In the genomic region with DNA sequence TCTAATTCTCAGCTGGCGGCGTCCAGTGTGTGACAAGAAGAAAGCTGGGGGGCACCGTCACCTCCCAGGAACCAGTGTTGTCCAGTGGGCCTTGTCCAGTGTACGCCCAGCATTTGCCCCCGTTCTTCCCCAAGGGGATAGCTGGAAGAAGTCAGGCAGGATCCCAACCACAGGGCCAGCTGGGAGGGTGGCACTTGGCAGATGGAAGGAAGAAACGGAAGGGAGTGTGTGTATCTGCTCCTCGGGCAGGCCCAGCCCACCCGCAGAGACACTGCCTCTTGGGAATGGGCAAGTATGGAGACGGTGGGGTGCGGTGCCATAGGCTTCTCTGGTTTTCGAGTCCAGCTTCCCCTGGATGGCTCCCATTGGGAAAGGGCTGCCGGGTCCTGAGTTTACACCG, we compare ENCODE assay signal across 36 mouse cellular contexts. TPM values are rescaled to one million over a fixed set of nuclear protein-coding genes. Genes with fewer than 3 reads are reported as not detected.
DNase-seq lines count a peak whose midpoint lies in the region; ATAC-seq and TF ChIP-seq lines count a peak whose summit lies in the region.
"Had no signal": no experiment of that assay in that cellular context is flagged by ENCODE, and none has a peak within 500 bp of the region (broad histone marks: within the 10 kb centered on the region; RNA-seq: fewer than 3 reads in every experiment).

No protein-coding gene starts in this region.

- H3K4me2 ChIP-seq in hindbrain, postnatal 0 days (ENCODE audit: low read depth, low read length), result no peak overlapping the region
- H3K4me2 ChIP-seq in midbrain, embryonic 13.5 days (replicated peaks), result no peak overlapping the region
- no peak overlapping the region for H3K4me2 ChIP-seq in midbrain, embryonic 16.5 days (ENCODE audit: low read length)
- H3K4me2 ChIP-seq: heart, embryonic 13.5 days had no signal

- no peak overlapping the region for H3K4me3 ChIP-seq in hindbrain, embryonic 10.5 days
- no peak overlapping the region for H3K4me3 ChIP-seq in hindbrain, postnatal 0 days (ENCODE audit: low read length)
- H3K4me3 ChIP-seq in midbrain, embryonic 13.5 days (replicated peaks), result no peak overlapping the region
- H3K4me3 ChIP-seq in midbrain, embryonic 16.5 days (ENCODE audit: low read depth, low read length), result no peak overlapping the region
- H3K4me3 ChIP-seq: gastrocnemius, adult 2 months; heart, adult 2 months; heart, embryonic 10.5 days; heart, embryonic 13.5 days had no signal

- no peak overlapping the region for H3K9ac ChIP-seq in hindbrain, postnatal 0 days (replicated peaks; ENCODE audit: low read length)
- 0 out of 2 replicates have a peak overlapping the region, but pooled peaks have one; percentile 14 for H3K9ac ChIP-seq in midbrain, embryonic 13.5 days (replicated peaks)
- no peak overlapping the region for H3K9ac ChIP-seq in midbrain, embryonic 16.5 days (ENCODE audit: low read depth, low read length)
- H3K9ac ChIP-seq: forebrain, postnatal 0 days; heart, embryonic 13.5 days had no signal

- no peak for DNase-seq in hindbrain, embryonic 10.5 days (ENCODE audit: low spot score)
- DNase-seq in hindbrain, postnatal 0 days (ENCODE audit: low spot score), result no peak
- peak; percentile 15 for DNase-seq in kidney, postnatal 10 days
- no peak for DNase-seq in kidney, postnatal 4 days
- DNase-seq in ZHBTc4 (ENCODE audit: low read depth, low spot score), result peak; percentile 36
- DNase-seq in left cerebral cortex, adult 8-10 months (ENCODE audit: low spot score in 2 of 2), result no peak
- DNase-seq: adrenal gland, adult 8-10 months; adrenal gland, postnatal 25 days; B cell, adult 2 months; cerebellum, adult 18-20 months; cerebellum, adult 9-10 months; cerebellum, postnatal 14 days; forebrain, postnatal 0 days; gastrocnemius, adult 2 months; gastrocnemius, postnatal 14 days; heart, postnatal 14 days; heart, postnatal 4 days; kidney, adult 18-20 months had no signal

- WGBS in hindbrain, embryonic 10.5 days, result 90% methylated on average over 13 of the region's 13 CpGs
- WGBS in hindbrain, postnatal 0 days, result 76% methylated on average over 13 of the region's 13 CpGs
- WGBS in midbrain, embryonic 13.5 days, result 87% methylated on average over 13 of the region's 13 CpGs
- 87% methylated on average over 13 of the region's 13 CpGs for WGBS in midbrain, embryonic 16.5 days

- TF ChIP-seq CTCF in hindbrain, postnatal 0 days (IDR thresholded peaks at IDR 0.05; ENCODE audit: low read depth), result no peak

- H3K4me1 ChIP-seq in hindbrain, embryonic 10.5 days (replicated peaks), result peaks cover 26% of the 10 kb centered on the region
- peaks cover 5% of the 10 kb centered on the region; the same call in 1 of the 2 replicates for H3K4me1 ChIP-seq in hindbrain, postnatal 0 days (ENCODE audit: insufficient read depth, low read length)
- H3K4me1 ChIP-seq in midbrain, embryonic 13.5 days (replicated peaks), result peaks cover 24% of the 10 kb centered on the region
- peaks cover 12% of the 10 kb centered on the region for H3K4me1 ChIP-seq in midbrain, embryonic 16.5 days (ENCODE audit: control insufficient read depth, insufficient read depth, low read length)
- H3K4me1 ChIP-seq: heart, embryonic 10.5 days; heart, embryonic 13.5 days had no signal

- H3K36me3 ChIP-seq in hindbrain, embryonic 10.5 days, result peaks cover 79% of the 10 kb centered on the region
- peaks cover 50% of the 10 kb centered on the region for H3K36me3 ChIP-seq in hindbrain, postnatal 0 days (ENCODE audit: insufficient read depth, low read length)
- H3K36me3 ChIP-seq in midbrain, embryonic 13.5 days, result peaks cover 71% of the 10 kb centered on the region
- H3K36me3 ChIP-seq in midbrain, embryonic 16.5 days (ENCODE audit: control insufficient read depth, insufficient read depth, low read length), result peaks cover 46% of the 10 kb centered on the region
- H3K36me3 ChIP-seq: G1E had no signal

- ATAC-seq in hindbrain, postnatal 0 days, result no peak
- no peak for ATAC-seq in midbrain, embryonic 13.5 days
- ATAC-seq in midbrain, embryonic 16.5 days, result no peak
- ATAC-seq: activated CD4-positive, CD25-positive, alpha-beta regulatory T cell, adult 4 months; forebrain, embryonic 14.5 days; forebrain, postnatal 0 days; hindbrain, embryonic 16.5 days; inflammation-experienced regulatory T-cells, adult 6 months; intestine, embryonic 16.5 days had no signal

- H3K9me3 ChIP-seq in hindbrain, embryonic 10.5 days, result no peaks in the 10 kb centered on the region
- H3K9me3 ChIP-seq in hindbrain, postnatal 0 days (ENCODE audit: low read length), result no peaks in the 10 kb centered on the region
- H3K9me3 ChIP-seq in midbrain, embryonic 13.5 days, result no peaks in the 10 kb centered on the region
- H3K9me3 ChIP-seq in midbrain, embryonic 16.5 days (replicated peaks; ENCODE audit: control insufficient read depth, low read length, poor library complexity, severe bottlenecking), result no peaks in the 10 kb centered on the region
- H3K9me3 ChIP-seq: G1E; heart, embryonic 10.5 days; heart, embryonic 13.5 days had no signal

- H3K27me3 ChIP-seq in hindbrain, embryonic 10.5 days (ENCODE audit: insufficient read depth, poor library complexity, severe bottlenecking), result no peaks in the 10 kb centered on the region
- H3K27me3 ChIP-seq in hindbrain, postnatal 0 days (ENCODE audit: insufficient read depth, low read length), result no peaks in the 10 kb centered on the region
- H3K27me3 ChIP-seq in midbrain, embryonic 13.5 days, result no peaks in the 10 kb centered on the region
- no peaks in the 10 kb centered on the region for H3K27me3 ChIP-seq in midbrain, embryonic 16.5 days (ENCODE audit: control insufficient read depth, insufficient read depth, low read depth, low read length)
- H3K27me3 ChIP-seq: CH12.LX; heart, embryonic 13.5 days had no signal

- 0 out of 2 replicates have a peak overlapping the region, but pooled peaks have one; percentile 29 for H3K27ac ChIP-seq in hindbrain, embryonic 10.5 days
- H3K27ac ChIP-seq in hindbrain, postnatal 0 days, result no peak overlapping the region
- H3K27ac ChIP-seq in midbrain, embryonic 13.5 days, result no peak overlapping the region
- H3K27ac ChIP-seq in midbrain, embryonic 16.5 days (ENCODE audit: low read length), result no peak overlapping the region
- H3K27ac ChIP-seq: gastrocnemius, adult 2 months; heart, adult 2 months; heart, embryonic 10.5 days; heart, embryonic 13.5 days had no signal

RNA-seq across cellular contexts. Expression of gene Gtf2h4, which starts 8.4 kb away (rescaled TPM):
- polyA plus RNA-seq in hindbrain, embryonic 10.5 days (2016; fragmentation: Nextera tagmentation; extraction: Ambion mirVana), result 45.7 and 56.5 TPM in 2 replicates
- total RNA-seq in hindbrain, postnatal 0 days (2014; rRNA removed), result 26.1 and 27.2 TPM in 2 replicates
- polyA plus RNA-seq in hindbrain, postnatal 0 days (2015; fragmentation: Nextera tagmentation; extraction: Ambion mirVana), result 18.6 and 21.3 TPM in 2 replicates
- polyA plus RNA-seq in midbrain, embryonic 13.5 days (2015; fragmentation: Nextera tagmentation; extraction: Ambion mirVana), result 31.5 and 32.0 TPM in 2 replicates
- polyA plus RNA-seq in midbrain, embryonic 16.5 days (2015; fragmentation: Nextera tagmentation; extraction: Ambion mirVana), result 26.5 and 27.3 TPM in 2 replicates
- total RNA-seq in left cerebral cortex, adult 8-10 months (2022), result 10 to 100 TPM; 27.6 to 36.9 (median 31.2) TPM

RNA-seq across cellular contexts. Expression of gene Vars2, which starts 14.6 kb away (rescaled TPM):
- 16.7 and 17.4 TPM in 2 replicates for polyA plus RNA-seq in hindbrain, embryonic 10.5 days (2016; fragmentation: Nextera tagmentation; extraction: Ambion mirVana)
- 37.3 and 46.8 TPM in 2 replicates for total RNA-seq in hindbrain, postnatal 0 days (2014; rRNA removed)
- 12.6 and 14.8 TPM in 2 replicates for polyA plus RNA-seq in hindbrain, postnatal 0 days (2015; fragmentation: Nextera tagmentation; extraction: Ambion mirVana)
- polyA plus RNA-seq in midbrain, embryonic 13.5 days (2015; fragmentation: Nextera tagmentation; extraction: Ambion mirVana), result 13.0 and 15.1 TPM in 2 replicates
- polyA plus RNA-seq in midbrain, embryonic 16.5 days (2015; fragmentation: Nextera tagmentation; extraction: Ambion mirVana), result 15.1 and 15.3 TPM in 2 replicates
- total RNA-seq in left cerebral cortex, adult 8-10 months (2022), result 10 to 100 TPM; 28.3 to 41.6 (median 38.0) TPM

RNA-seq across cellular contexts. Expression of gene Ddr1, which starts 22.4 kb away (rescaled TPM):
- 134 and 184 TPM in 2 replicates for polyA plus RNA-seq in hindbrain, embryonic 10.5 days (2016; fragmentation: Nextera tagmentation; extraction: Ambion mirVana)
- total RNA-seq in hindbrain, postnatal 0 days (2014; rRNA removed), result 108 and 139 TPM in 2 replicates
- 63.3 and 66.3 TPM in 2 replicates for polyA plus RNA-seq in hindbrain, postnatal 0 days (2015; fragmentation: Nextera tagmentation; extraction: Ambion mirVana)
- 163 and 187 TPM in 2 replicates for polyA plus RNA-seq in midbrain, embryonic 13.5 days (2015; fragmentation: Nextera tagmentation; extraction: Ambion mirVana)
- 87.8 and 103 TPM in 2 replicates for polyA plus RNA-seq in midbrain, embryonic 16.5 days (2015; fragmentation: Nextera tagmentation; extraction: Ambion mirVana)
- total RNA-seq in left cerebral cortex, adult 8-10 months (2022), result 10 to 100 TPM; 62.0 to 76.7 (median 65.9) TPM
- total RNA-seq: G1E had no signal

RNA-seq across cellular contexts. Expression of gene Mucl3, which starts 38.5 kb away (rescaled TPM):
- 0.08 and 0.10 TPM in 2 replicates for polyA plus RNA-seq in hindbrain, embryonic 10.5 days (2016; fragmentation: Nextera tagmentation; extraction: Ambion mirVana)
- 0.61 TPM in 1 of 2 replicates, not detected in the other for total RNA-seq in hindbrain, postnatal 0 days (2014; rRNA removed)
- polyA plus RNA-seq in hindbrain, postnatal 0 days (2015; fragmentation: Nextera tagmentation; extraction: Ambion mirVana), result 0.10 TPM in 1 of 2 replicates, not detected in the other
- polyA plus RNA-seq in midbrain, embryonic 13.5 days (2015; fragmentation: Nextera tagmentation; extraction: Ambion mirVana), result not detected in 2 replicates
- 0.07 and 0.14 TPM in 2 replicates for polyA plus RNA-seq in midbrain, embryonic 16.5 days (2015; fragmentation: Nextera tagmentation; extraction: Ambion mirVana)
- total RNA-seq in left cerebral cortex, adult 8-10 months (2022), result not detected
- total RNA-seq: adrenal gland, adult 8-10 months; adrenal gland, postnatal 25 days; forebrain, postnatal 0 days; gastrocnemius, adult 2 months; gastrocnemius, postnatal 14 days; gastrocnemius, postnatal 4 days; heart, adult 2 months; heart, postnatal 14 days; heart, postnatal 4 days had no signal
- polyA plus RNA-seq: forebrain, embryonic 14.5 days; forebrain, postnatal 0 days; frontal cortex, adult 2 months; G1E; heart, adult 2 months; hindbrain, embryonic 16.5 days had no signal

RNA-seq across cellular contexts. Expression of gene Gm9573, which starts 55.5 kb away (rescaled TPM):
- polyA plus RNA-seq in hindbrain, embryonic 10.5 days (2016; fragmentation: Nextera tagmentation; extraction: Ambion mirVana), result not detected in 2 replicates
- not detected in 2 replicates for total RNA-seq in hindbrain, postnatal 0 days (2014; rRNA removed)
- polyA plus RNA-seq in hindbrain, postnatal 0 days (2015; fragmentation: Nextera tagmentation; extraction: Ambion mirVana), result not detected in 2 replicates
- polyA plus RNA-seq in midbrain, embryonic 13.5 days (2015; fragmentation: Nextera tagmentation; extraction: Ambion mirVana), result not detected in 2 replicates
- polyA plus RNA-seq in midbrain, embryonic 16.5 days (2015; fragmentation: Nextera tagmentation; extraction: Ambion mirVana), result not detected in 2 replicates
- under 1 TPM in 1 of 4 experiments, not detected in 3; 0.07 TPM for total RNA-seq in left cerebral cortex, adult 8-10 months (2022)
- total RNA-seq: adrenal gland, adult 8-10 months; adrenal gland, postnatal 25 days; CH12.LX; forebrain, postnatal 0 days; gastrocnemius, adult 2 months; gastrocnemius, postnatal 14 days; gastrocnemius, postnatal 4 days; heart, adult 2 months; heart, postnatal 14 days; heart, postnatal 4 days had no signal
- polyA plus RNA-seq: activated CD4-positive, CD25-positive, alpha-beta regulatory T cell, adult 4 months; brain, embryonic 14.5 days; embryonic facial prominence, embryonic 11.5 days; forebrain, embryonic 11.5 days; forebrain, embryonic 14.5 days; forebrain, postnatal 0 days; G1E; heart, adult 2 months; heart, embryonic 10.5 days; heart, embryonic 13.5 days; heart, embryonic 16.5 days; hindbrain, embryonic 16.5 days; inflammation-experienced regulatory T-cells, adult 6 months; intestine, embryonic 16.5 days had no signal

Comparison
In these comparisons a context has a peak if more than half of its experiments do, and no peak if none do; other contexts are left out.
1. DNase-seq: peak in kidney, postnatal 10 days (single experiment) and ZHBTc4 (single experiment); none in hindbrain, embryonic 10.5 days (single experiment), hindbrain, postnatal 0 days (single experiment), kidney, postnatal 4 days (0 of 2) and left cerebral cortex, adult 8-10 months (0 of 2).